Mouse (Mus musculus) hindbrain, embryonic 12.5 days (tissue): ENCODE data around the gene Prr5. TPM values are rescaled to one million over a fixed set of nuclear protein-coding genes. Genes with fewer than 3 reads are reported as not detected.

Experiments
- ATAC-seq: fragments of 200-750 bp; cut with Nextera tagmentation; 2 replicates; pipeline ENCODE4 v1.8.0; 2017; ENCODE audit warnings: moderate TSS enrichment; ENCODE audit not compliant: low FRiP score
- H3K27ac ChIP-seq: fragments of 300-500 bp; sonication (generic); 2 replicates; pipeline ENCODE4 v1.5.1; 2016; ENCODE audit warnings: mild to moderate bottlenecking
- H3K27me3 ChIP-seq: fragments of 300-500 bp; sonication (generic); 2 replicates; pipeline ENCODE4 v1.6.1; 2016; ENCODE audit warnings: mild to moderate bottlenecking
- H3K36me3 ChIP-seq: fragments of 300-500 bp; sonication (generic); 2 replicates; pipeline ENCODE4 v1.6.1; 2016; ENCODE audit warnings: mild to moderate bottlenecking
- H3K4me1 ChIP-seq: fragments of 300-500 bp; sonication (generic); 2 replicates; pipeline ENCODE4 v1.6.1; 2016
- H3K4me2 ChIP-seq: fragments of 300-500 bp; sonication (generic); replicated peaks from 2 replicates; pipeline ENCODE4 v1.6.1; 2016; ENCODE audit warnings: mild to moderate bottlenecking
- H3K4me3 ChIP-seq: fragments of 300-500 bp; sonication (generic); 2 replicates; pipeline ENCODE4 v1.5.1; 2016; ENCODE audit warnings: mild to moderate bottlenecking
- H3K9ac ChIP-seq: fragments of 300-500 bp; sonication (generic); 2 replicates; pipeline ENCODE4 v1.6.1; 2016; ENCODE audit warnings: mild to moderate bottlenecking, moderate library complexity
- H3K9me3 ChIP-seq: fragments of 300-500 bp; sonication (generic); replicated peaks from 2 replicates; pipeline ENCODE4 v1.6.1; 2016; ENCODE audit warnings: mild to moderate bottlenecking
- WGBS: fragments of 180-500 bp; shearing (Covaris S2); methylation state at CpG from one replicate; pipeline ENCODE4 v1.1.7; 2016; 5-methylcytosine and 5-hydroxymethylcytosine counted together
- polyA plus RNA-seq: library from polyadenylated mRNA; unstranded; fragments of >200 nt; fragmentation: Nextera tagmentation; extraction: Ambion mirVana; gene quantifications from 2 replicates; pipeline ENCODE4 v1.2.1, GENCODE M21; 2016

Prr5 gene
- polyA plus RNA-seq, 1 experiment from 2014 or later = 17.9 TPM

- H3K4me1 ChIP-seq = peaks cover 15% of the 10 kb centered on the region
- no peak overlapping the region for H3K27ac ChIP-seq
- 59% methylated on average over 6 of the region's 6 CpGs for WGBS
- no peak for ATAC-seq
- H3K9ac ChIP-seq = no peak overlapping the region
- H3K4me2 ChIP-seq = no peak overlapping the region
- 0 out of 2 replicates have a peak, but pooled peaks cover 3% of the 10 kb centered on the region for H3K27me3 ChIP-seq
- no peaks in the 10 kb centered on the region for H3K36me3 ChIP-seq
- H3K4me3 ChIP-seq = no peak overlapping the region
- H3K9me3 ChIP-seq = no peaks in the 10 kb centered on the region
These were observed 29.8 kb upstream of the Prr5 start for GRCm38 (mm10) chr15:84639451-84640136.

- no peak overlapping the region for H3K9ac ChIP-seq
- WGBS = 82% methylated on average over 6 of the region's 6 CpGs
- no peak overlapping the region for H3K4me2 ChIP-seq
- 0 out of 2 replicates have a peak, but pooled peaks cover 3% of the 10 kb centered on the region for H3K27me3 ChIP-seq
- no peaks in the 10 kb centered on the region for H3K36me3 ChIP-seq
- no peak for ATAC-seq
- H3K4me1 ChIP-seq = peaks cover 15% of the 10 kb centered on the region
- no peak overlapping the region for H3K4me3 ChIP-seq
- no peaks in the 10 kb centered on the region for H3K9me3 ChIP-seq
- H3K27ac ChIP-seq = no peak overlapping the region
These were observed 28.7 kb upstream of the Prr5 start for GRCm38 (mm10) chr15:84640722-84641121.

GRCm38 (mm10) chr15:84641127-84641526 is 28.3 kb upstream of the Prr5 start:
- no peaks in the 10 kb centered on the region for H3K36me3 ChIP-seq
- 58% methylated on average over 5 of the region's 5 CpGs for WGBS
- H3K4me2 ChIP-seq = no peak overlapping the region
- no peak overlapping the region for H3K9ac ChIP-seq
- no peak overlapping the region for H3K27ac ChIP-seq
- H3K4me3 ChIP-seq = no peak overlapping the region
- 0 out of 2 replicates have a peak, but pooled peaks cover 3% of the 10 kb centered on the region for H3K27me3 ChIP-seq
- H3K4me1 ChIP-seq = peaks cover 15% of the 10 kb centered on the region
- no peak for ATAC-seq
- no peaks in the 10 kb centered on the region for H3K9me3 ChIP-seq

GRCm38 (mm10) chr15:84641948-84642347 is 27.5 kb upstream of the Prr5 start:
- H3K9me3 ChIP-seq = no peaks in the 10 kb centered on the region
- H3K27ac ChIP-seq = no peak overlapping the region
- H3K36me3 ChIP-seq = no peaks in the 10 kb centered on the region
- ATAC-seq = no peak
- peaks cover 15% of the 10 kb centered on the region for H3K4me1 ChIP-seq
- 100% methylated on average over 1 of the region's 1 CpGs for WGBS
- H3K9ac ChIP-seq = no peak overlapping the region
- H3K4me3 ChIP-seq = no peak overlapping the region
- H3K4me2 ChIP-seq = no peak overlapping the region
- 0 out of 2 replicates have a peak, but pooled peaks cover 3% of the 10 kb centered on the region for H3K27me3 ChIP-seq

GRCm38 (mm10) chr15:84643178-84643577 is 26.2 kb upstream of the Prr5 start:
- Histone ChIP-seq H3K9me3 (0 out of 2 replicates have a peak, but pooled peaks cover 6% of the 10 kb centered on the region), H3K36me3 (no peaks in the 10 kb centered on the region), H3K9ac (no peak overlapping the region), H3K27ac (no peak overlapping the region), H3K4me1 (peaks cover 15% of the 10 kb centered on the region), H3K4me2 (no peak overlapping the region), H3K4me3 (no peak overlapping the region), H3K27me3 (0 out of 2 replicates have a peak, but pooled peaks cover 3% of the 10 kb centered on the region)
- ATAC-seq = no peak
- WGBS = 0% methylated on average over 1 of the region's 1 CpGs

GRCm38 (mm10) chr15:84651481-84651880 is 17.9 kb upstream of the Prr5 start:
- ATAC-seq = no peak
- H3K36me3 ChIP-seq = no peaks in the 10 kb centered on the region
- H3K4me3 ChIP-seq = no peak overlapping the region
- H3K9me3 ChIP-seq = 0 out of 2 replicates have a peak, but pooled peaks cover 6% of the 10 kb centered on the region
- no peak overlapping the region for H3K27ac ChIP-seq
- no peaks in the 10 kb centered on the region for H3K27me3 ChIP-seq
- WGBS = 93% methylated on average over 6 of the region's 6 CpGs
- no peak overlapping the region for H3K4me2 ChIP-seq
- no peak overlapping the region for H3K9ac ChIP-seq
- H3K4me1 ChIP-seq = peaks cover 13% of the 10 kb centered on the region

GRCm38 (mm10) chr15:84653151-84653550 is 16.3 kb upstream of the Prr5 start:
- 0 out of 2 replicates have a peak overlapping the region, but pooled peaks have one; percentile 92 for H3K27ac ChIP-seq
- no peak overlapping the region for H3K4me2 ChIP-seq

GRCm38 (mm10) chr15:84653979-84654966 is 15.1 kb upstream of the Prr5 start:
- ATAC-seq = peak; percentile 86
- H3K36me3 ChIP-seq = no peaks in the 10 kb centered on the region
- no peaks in the 10 kb centered on the region for H3K27me3 ChIP-seq
- peak overlapping the region; percentile 33 for H3K4me3 ChIP-seq
- 5% methylated on average over 28 of the region's 28 CpGs for WGBS
- H3K27ac ChIP-seq = peak overlapping the region; percentile 92
- peak overlapping the region; percentile 47; the same call in 1 of the 2 replicates for H3K9ac ChIP-seq
- H3K4me2 ChIP-seq = peak overlapping the region; percentile 54
- H3K4me1 ChIP-seq = peaks cover 27% of the 10 kb centered on the region
- no peaks in the 10 kb centered on the region for H3K9me3 ChIP-seq

More at GRCm38 (mm10) chr15:84653151-84653550, 16.3 kb upstream of the Prr5 start:
- ATAC-seq = no peak
- no peaks in the 10 kb centered on the region for H3K36me3 ChIP-seq
- H3K27me3 ChIP-seq = no peaks in the 10 kb centered on the region
- H3K9ac ChIP-seq = no peak overlapping the region
- H3K4me1 ChIP-seq = peaks cover 25% of the 10 kb centered on the region
- H3K4me3 ChIP-seq = no peak overlapping the region
- H3K9me3 ChIP-seq = no peaks in the 10 kb centered on the region
- 91% methylated on average over 7 of the region's 7 CpGs for WGBS

GRCm38 (mm10) chr15:84654975-84655374 is 14.4 kb upstream of the Prr5 start:
- H3K9me3 ChIP-seq = no peaks in the 10 kb centered on the region
- H3K4me2 ChIP-seq = 0 out of 2 replicates have a peak overlapping the region, but pooled peaks have one; percentile 54
- no peaks in the 10 kb centered on the region for H3K27me3 ChIP-seq
- peak overlapping the region; percentile 92 for H3K27ac ChIP-seq
- no peak overlapping the region for H3K9ac ChIP-seq
- WGBS = 53% methylated on average over 10 of the region's 10 CpGs
- ATAC-seq = no peak
- H3K4me3 ChIP-seq = no peak overlapping the region
- no peaks in the 10 kb centered on the region for H3K36me3 ChIP-seq
- peaks cover 27% of the 10 kb centered on the region for H3K4me1 ChIP-seq

GRCm38 (mm10) chr15:84656689-84657088 is 12.7 kb upstream of the Prr5 start:
- no peaks in the 10 kb centered on the region for H3K9me3 ChIP-seq
- peaks cover 27% of the 10 kb centered on the region for H3K4me1 ChIP-seq
- no peak for ATAC-seq
- no peaks in the 10 kb centered on the region for H3K36me3 ChIP-seq
- H3K27me3 ChIP-seq = no peaks in the 10 kb centered on the region
- 98% methylated on average over 3 of the region's 3 CpGs for WGBS
- H3K4me3 ChIP-seq = no peak overlapping the region
- H3K27ac ChIP-seq = no peak overlapping the region
- no peak overlapping the region for H3K9ac ChIP-seq
- no peak overlapping the region for H3K4me2 ChIP-seq

- H3K27ac ChIP-seq = no peak overlapping the region
- no peaks in the 10 kb centered on the region for H3K36me3 ChIP-seq
- H3K27me3 ChIP-seq = 0 out of 2 replicates have a peak, but pooled peaks cover 5% of the 10 kb centered on the region
- H3K4me3 ChIP-seq = no peak overlapping the region
- H3K9me3 ChIP-seq = no peaks in the 10 kb centered on the region
- H3K4me2 ChIP-seq = no peak overlapping the region
- peak; percentile 7; the same call in 1 of the 2 replicates for ATAC-seq
- H3K9ac ChIP-seq = no peak overlapping the region
- peaks cover 29% of the 10 kb centered on the region for H3K4me1 ChIP-seq
- WGBS = 52% methylated on average over 9 of the region's 9 CpGs
These were observed 11.9 kb upstream of the Prr5 start for GRCm38 (mm10) chr15:84657384-84658064.
